Mouse (Mus musculus) neural tube, embryonic 15.5 days (tissue): ENCODE data around the gene Olfr1225. TPM values are rescaled to one million over a fixed set of nuclear protein-coding genes. Genes with fewer than 3 reads are reported as not detected.
"Not testable (repeated sequence)": the region's sequence is repeated elsewhere in the genome, so short reads cannot be mapped to it uniquely, and the experiment has no call there.

ENCODE experiments used
- ATAC-seq: fragments of 200-750 bp; cut with Nextera tagmentation; 2 replicates; pipeline ENCODE4 v1.8.0; 2017; ENCODE audit warnings: mild to moderate bottlenecking, moderate TSS enrichment, moderate library complexity; ENCODE audit not compliant: low FRiP score
- H3K27ac ChIP-seq: fragments of 300-500 bp; sonication (generic); replicated peaks from 2 replicates; pipeline ENCODE4 v1.5.1; 2015; ENCODE audit warnings: mild to moderate bottlenecking, inconsistent platforms
- H3K27me3 ChIP-seq: fragments of 300-500 bp; sonication (generic); replicated peaks from 2 replicates; pipeline ENCODE4 v1.6.1; 2015; ENCODE audit warnings: inconsistent platforms
- H3K36me3 ChIP-seq: fragments of 300-500 bp; sonication (generic); 2 replicates; pipeline ENCODE4 v1.6.1; 2015; ENCODE audit warnings: inconsistent platforms
- H3K4me1 ChIP-seq: fragments of 300-500 bp; sonication (generic); 2 replicates; pipeline ENCODE4 v1.6.1; 2015; ENCODE audit warnings: inconsistent platforms
- H3K4me2 ChIP-seq: fragments of 300-500 bp; sonication (generic); 2 replicates; pipeline ENCODE4 v1.6.1; 2015; ENCODE audit warnings: inconsistent platforms, mild to moderate bottlenecking, moderate library complexity
- H3K4me3 ChIP-seq: fragments of 300-500 bp; sonication (generic); replicated peaks from 2 replicates; pipeline ENCODE4 v1.5.1; 2015; ENCODE audit warnings: mild to moderate bottlenecking, inconsistent platforms
- H3K9ac ChIP-seq: fragments of 300-500 bp; sonication (generic); replicated peaks from 2 replicates; pipeline ENCODE4 v1.6.1; 2015; ENCODE audit warnings: mild to moderate bottlenecking, inconsistent platforms
- H3K9me3 ChIP-seq: fragments of 300-500 bp; sonication (generic); replicated peaks from 2 replicates; pipeline ENCODE4 v1.6.1; 2016; ENCODE audit warnings: inconsistent platforms
- WGBS: fragments of 180-500 bp; shearing (Covaris S2); methylation state at CpG from one replicate; pipeline ENCODE4 v1.1.7; 2015; ENCODE audit warnings: mixed read lengths; 5-methylcytosine and 5-hydroxymethylcytosine counted together
- polyA plus RNA-seq: library from polyadenylated mRNA; unstranded; fragments of >200 nt; fragmentation: Nextera tagmentation; extraction: Ambion mirVana; gene quantifications from 2 replicates; pipeline ENCODE4 v1.2.1, GENCODE M21; 2015

Gene Olfr1225
- not detected in 2 replicates for polyA plus RNA-seq

DNA sequence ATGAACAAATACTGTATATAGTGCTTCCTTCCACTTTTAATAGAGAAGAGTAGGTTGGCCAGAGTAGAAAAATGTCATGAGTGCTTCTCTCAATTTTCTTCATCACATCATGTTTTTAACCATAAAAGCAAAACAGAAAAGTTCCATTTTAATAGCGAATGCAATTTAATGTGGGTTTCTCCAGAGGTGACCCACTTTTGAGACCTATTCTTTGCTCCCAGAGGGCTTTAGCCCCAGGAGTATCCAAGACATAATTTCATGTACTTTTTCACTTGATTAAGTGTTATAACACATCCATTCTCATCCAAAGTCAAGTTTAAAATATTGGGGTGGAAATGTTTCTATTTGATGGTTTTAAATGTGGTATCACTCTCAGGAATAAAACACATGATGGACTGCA, at the start of gene Olfr1225:
Gene Olfr1225, minus strand, starts transcription at position 101 of the 400 bp plus-strand sequence.
- H3K27me3 ChIP-seq = no peaks in the 10 kb centered on the region
- H3K4me3 ChIP-seq = no peak within 1 kb of the TSS
- H3K9ac ChIP-seq = no peak within 1 kb of the TSS
- no peak for ATAC-seq
- no peak within 1 kb of the TSS for H3K27ac ChIP-seq
- H3K9me3 ChIP-seq = no peaks in the 10 kb centered on the region
- H3K4me2 ChIP-seq = no peak within 1 kb of the TSS
- WGBS = 96% methylated on average over 1 of the region's 1 CpGs
- H3K36me3 ChIP-seq = no peaks in the 10 kb centered on the region
- no peaks in the 10 kb centered on the region for H3K4me1 ChIP-seq

DNA sequence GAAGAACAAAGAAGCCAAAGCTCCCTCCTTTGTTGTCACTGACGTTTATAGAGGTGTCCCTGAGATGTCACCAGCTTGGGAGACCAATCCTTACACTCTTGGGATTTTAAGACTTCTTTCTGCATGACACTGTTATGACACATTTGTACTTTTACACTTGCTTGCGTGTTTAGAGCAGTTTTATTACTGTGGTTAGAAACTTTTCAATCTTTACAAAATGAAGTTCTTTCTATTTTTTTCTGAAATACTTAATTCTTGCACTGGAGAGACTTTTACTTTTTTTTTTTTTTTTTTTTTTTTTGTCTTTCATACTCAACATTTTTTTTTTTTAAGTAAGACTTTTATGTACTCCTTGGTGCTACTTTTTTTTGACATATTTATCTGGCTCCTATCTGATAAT, 25.5 kb upstream of the Olfr1225 start, which contains the start of gene Olfr1226:
Gene Olfr1226, minus strand, starts transcription at position 101 of the 400 bp plus-strand sequence.
- Histone ChIP-seq H3K4me2 (no peak within 1 kb of the TSS), H3K27ac (no peak within 1 kb of the TSS), H3K4me1 (no peaks in the 10 kb centered on the region), H3K9me3 (no peaks in the 10 kb centered on the region), H3K27me3 (no peaks in the 10 kb centered on the region), H3K36me3 (no peaks in the 10 kb centered on the region), H3K9ac (no peak within 1 kb of the TSS), H3K4me3 (no peak within 1 kb of the TSS)
- no peak for ATAC-seq
- 62% methylated on average over 2 of the region's 2 CpGs for WGBS

DNA sequence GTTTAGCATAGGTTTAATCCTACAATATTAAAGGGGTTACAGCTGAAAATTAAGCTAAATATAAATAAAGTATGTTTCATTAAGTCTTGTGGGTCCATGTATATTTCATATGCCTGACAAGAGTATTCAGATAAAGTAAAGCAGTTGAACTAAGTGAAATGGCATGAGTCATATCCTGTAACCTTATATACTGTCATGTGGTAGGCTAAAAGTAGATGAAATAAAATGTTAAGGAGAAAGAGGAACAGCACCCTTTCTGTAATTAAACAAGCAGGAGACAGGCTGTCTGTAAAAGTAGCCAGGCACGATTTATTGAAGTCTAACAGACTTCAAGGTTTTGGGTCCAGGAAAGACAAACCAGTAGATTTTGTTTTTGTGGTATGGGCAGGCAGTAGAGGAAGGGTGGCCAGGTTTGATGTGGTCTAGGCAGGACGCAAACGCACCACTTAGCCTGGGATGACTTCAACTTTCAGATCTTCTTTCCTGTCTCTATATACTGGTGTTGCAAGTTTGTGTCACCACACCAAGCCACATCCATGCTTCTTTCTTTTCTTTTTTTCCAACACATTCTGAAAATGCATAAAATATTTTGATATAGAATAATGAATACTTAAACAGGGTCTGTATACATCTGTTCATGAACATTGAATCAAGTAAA, 22.0 kb upstream of the Olfr1225 start:
- no peak overlapping the region for H3K4me3 ChIP-seq
- no peaks in the 10 kb centered on the region for H3K27me3 ChIP-seq
- no peak overlapping the region for H3K9ac ChIP-seq
- H3K4me2 ChIP-seq = no peak overlapping the region
- H3K4me1 ChIP-seq = no peaks in the 10 kb centered on the region
- H3K36me3 ChIP-seq = no peaks in the 10 kb centered on the region
- no peak for ATAC-seq
- no peaks in the 10 kb centered on the region for H3K9me3 ChIP-seq
- H3K27ac ChIP-seq = no peak overlapping the region
- 94% methylated on average over 3 of the region's 3 CpGs for WGBS

DNA sequence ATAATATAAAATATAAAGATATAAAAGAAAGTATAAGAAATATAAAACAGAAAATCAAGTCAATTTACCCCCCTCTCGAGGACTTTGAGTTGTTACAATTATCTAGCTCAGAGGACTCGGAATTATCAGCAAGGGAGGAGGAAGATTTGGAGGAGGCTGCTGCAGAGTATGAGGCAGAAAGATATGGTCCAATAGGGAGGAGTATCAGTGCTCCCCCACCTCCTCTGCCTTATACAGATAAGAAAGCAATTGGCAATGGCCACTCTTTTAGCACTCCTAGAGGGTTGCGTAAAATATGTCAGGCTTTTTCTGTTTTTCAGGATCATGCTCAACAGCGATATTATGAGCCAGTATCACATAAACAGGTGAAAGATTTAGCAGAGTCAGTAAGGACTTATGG, 9.8 kb downstream of the Olfr1225 start:
- H3K9ac ChIP-seq, H3K4me1 ChIP-seq, H3K27me3 ChIP-seq, H3K36me3 ChIP-seq, H3K9me3 ChIP-seq, H3K4me2 ChIP-seq, H3K4me3 ChIP-seq, ATAC-seq, H3K27ac ChIP-seq: not testable (repeated sequence)
- 93% methylated on average over 4 of the region's 4 CpGs for WGBS

DNA sequence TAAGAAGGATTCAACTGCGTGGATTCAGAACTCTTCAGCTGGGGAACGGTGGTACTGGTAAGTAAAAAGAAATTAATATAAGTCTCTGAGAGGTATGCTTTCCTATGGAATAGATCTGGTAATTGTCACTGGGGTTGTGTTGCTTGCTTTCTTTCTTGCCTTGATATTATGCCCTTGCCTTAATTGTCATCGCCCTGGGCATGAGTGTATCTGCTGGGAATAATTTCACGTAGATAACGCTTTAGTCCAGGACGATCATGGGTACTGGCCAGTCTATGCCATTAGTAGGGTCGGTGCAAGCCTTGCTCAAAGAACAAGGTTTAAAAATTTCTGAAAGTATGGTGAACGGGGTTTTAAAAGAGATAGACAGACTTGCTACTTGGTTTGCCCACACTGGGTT, 10.5 kb downstream of the Olfr1225 start, which contains the start of gene Olfr1224-ps1:
Gene Olfr1224-ps1, minus strand, starts transcription at position 101 of the 400 bp plus-strand sequence.
- not testable (repeated sequence) for H3K4me3 ChIP-seq, H3K4me1 ChIP-seq, H3K9me3 ChIP-seq, ATAC-seq, H3K27ac ChIP-seq, H3K36me3 ChIP-seq, H3K9ac ChIP-seq, H3K27me3 ChIP-seq, H3K4me2 ChIP-seq
- 93% methylated on average over 8 of the region's 8 CpGs for WGBS

DNA sequence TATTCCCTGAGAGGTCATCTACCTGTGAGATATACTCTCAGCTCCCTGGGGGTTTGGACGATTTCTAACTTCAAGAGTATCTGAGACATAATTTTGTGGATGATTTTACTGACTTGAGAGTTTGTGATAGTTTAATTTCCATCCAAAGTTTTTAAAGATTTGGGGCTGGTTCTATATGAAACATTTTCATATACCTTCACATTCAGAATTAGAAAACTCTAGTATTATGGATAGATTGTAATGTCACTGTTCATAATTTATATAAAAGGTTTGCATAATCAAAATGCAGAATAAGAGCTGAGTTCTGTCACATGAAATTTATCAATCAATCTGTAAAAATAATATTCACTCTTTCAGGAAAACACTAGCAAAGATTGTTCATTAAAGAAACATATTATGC, 23.0 kb downstream of the Olfr1225 start, which contains the start of gene Olfr1223:
Gene Olfr1223, minus strand, starts transcription at position 101 of the 400 bp plus-strand sequence.
- H3K36me3 ChIP-seq = no peaks in the 10 kb centered on the region
- H3K4me3 ChIP-seq = no peak within 1 kb of the TSS
- H3K27me3 ChIP-seq = no peaks in the 10 kb centered on the region
- H3K4me2 ChIP-seq = no peak within 1 kb of the TSS
- WGBS = 79% methylated on average over 1 of the region's 1 CpGs
- no peak within 1 kb of the TSS for H3K9ac ChIP-seq
- no peak for ATAC-seq
- no peaks in the 10 kb centered on the region for H3K4me1 ChIP-seq
- no peaks in the 10 kb centered on the region for H3K9me3 ChIP-seq
- no peak within 1 kb of the TSS for H3K27ac ChIP-seq

DNA sequence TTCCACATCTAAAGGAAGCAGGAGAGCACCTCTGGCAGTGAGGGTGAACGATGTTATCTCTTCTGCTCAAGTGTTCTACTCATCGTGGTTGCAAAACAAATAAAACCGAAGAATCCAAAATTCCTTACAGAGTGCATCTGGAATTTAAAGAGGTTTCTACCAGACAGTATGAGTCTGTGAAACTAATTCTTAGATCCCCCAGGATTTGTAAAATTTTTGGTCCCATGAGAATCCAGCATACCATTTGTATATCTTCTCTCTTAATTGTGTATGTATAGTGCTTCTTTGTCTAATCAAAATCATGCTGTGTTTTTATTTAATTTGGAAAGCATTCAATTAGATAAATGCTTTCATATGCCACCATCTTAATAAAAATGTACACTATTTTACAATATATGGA, 41.5 kb downstream of the Olfr1225 start, which contains the start of gene Olfr1222:
Gene Olfr1222, minus strand, starts transcription at position 101 of the 400 bp plus-strand sequence.
- ATAC-seq = no peak
- no peak within 1 kb of the TSS for H3K4me2 ChIP-seq
- no peaks in the 10 kb centered on the region for H3K4me1 ChIP-seq
- no peak within 1 kb of the TSS for H3K27ac ChIP-seq
- H3K36me3 ChIP-seq = no peaks in the 10 kb centered on the region
- no peaks in the 10 kb centered on the region for H3K9me3 ChIP-seq
- 78% methylated on average over 3 of the region's 3 CpGs for WGBS
- H3K4me3 ChIP-seq = no peak within 1 kb of the TSS
- no peak within 1 kb of the TSS for H3K9ac ChIP-seq
- H3K27me3 ChIP-seq = no peaks in the 10 kb centered on the region

Other genes with a start within 250 kb of the Olfr1225 start
- not detected in 2 replicates for gene Olfr1211, start 236.6 kb downstream of the Olfr1225 start, polyA plus RNA-seq
- gene Olfr1212, start 220.7 kb downstream of the Olfr1225 start, polyA plus RNA-seq = not detected in 2 replicates
- not detected in 2 replicates for gene Gm13762, start 194.4 kb downstream of the Olfr1225 start, polyA plus RNA-seq
- not detected in 2 replicates for gene Olfr1214, start 182.0 kb downstream of the Olfr1225 start, polyA plus RNA-seq
- gene Olfr1215, start 167.7 kb downstream of the Olfr1225 start, polyA plus RNA-seq = not detected in 2 replicates
- gene Olfr1216, start 156.3 kb downstream of the Olfr1225 start, polyA plus RNA-seq = not detected in 2 replicates
- not detected in 2 replicates for gene Olfr1217, start 142.6 kb downstream of the Olfr1225 start, polyA plus RNA-seq
- gene Olfr1218, start 113.5 kb downstream of the Olfr1225 start, polyA plus RNA-seq = not detected in 2 replicates
- not detected in 2 replicates for gene Olfr1219, start 91.2 kb downstream of the Olfr1225 start, polyA plus RNA-seq
- not detected in 2 replicates for gene Olfr1220, start 67.8 kb downstream of the Olfr1225 start, polyA plus RNA-seq
- gene Olfr1221, start 57.4 kb downstream of the Olfr1225 start, polyA plus RNA-seq = not detected in 2 replicates
- gene Olfr1222, start 41.6 kb downstream of the Olfr1225 start, polyA plus RNA-seq = not detected in 2 replicates
- gene Olfr1223, start 23.1 kb downstream of the Olfr1225 start, polyA plus RNA-seq = not detected in 2 replicates
- not detected in 2 replicates for gene Olfr1224-ps1, start 10.6 kb downstream of the Olfr1225 start, polyA plus RNA-seq
- not detected in 2 replicates for gene Olfr1226, start 25.4 kb upstream of the Olfr1225 start, polyA plus RNA-seq
- not detected in 2 replicates for gene Olfr1228, start 79.4 kb upstream of the Olfr1225 start, polyA plus RNA-seq
- not detected in 2 replicates for gene Olfr1229, start 113.3 kb upstream of the Olfr1225 start, polyA plus RNA-seq
- not detected in 2 replicates for gene Olfr1230, start 122.6 kb upstream of the Olfr1225 start, polyA plus RNA-seq
- gene Olfr1231, start 132.4 kb upstream of the Olfr1225 start, polyA plus RNA-seq = not detected in 2 replicates
- not detected in 2 replicates for gene Olfr1232, start 155.0 kb upstream of the Olfr1225 start, polyA plus RNA-seq
- gene Olfr1233, start 167.7 kb upstream of the Olfr1225 start, polyA plus RNA-seq = not detected in 2 replicates
- gene Olfr1234, start 190.2 kb upstream of the Olfr1225 start, polyA plus RNA-seq = not detected in 2 replicates
- gene Olfr1238, start 235.0 kb upstream of the Olfr1225 start, polyA plus RNA-seq = not detected in 2 replicates
- not detected in 2 replicates for gene Olfr1239, start 245.7 kb upstream of the Olfr1225 start, polyA plus RNA-seq